Mouse (Mus musculus) heart, embryonic 13.5 days (tissue): ENCODE data around the gene Gm5244. TPM values are rescaled to one million over a fixed set of nuclear protein-coding genes. Genes with fewer than 3 reads are reported as not detected.

Source experiments
- polyA plus RNA-seq: library from polyadenylated mRNA; unstranded; fragments of >200 nt; fragmentation: Nextera tagmentation; extraction: Ambion mirVana; gene quantifications from 2 replicates; pipeline ENCODE4 v1.2.1, GENCODE M21; 2015

Gm5244 gene
- polyA plus RNA-seq, 1 experiment from 2014 or later: not detected

Other genes with a start within 250 kb of the Gm5244 start
- gene Gm4952, start 246.7 kb upstream of the Gm5244 start, polyA plus RNA-seq: 0.10 and 0.12 TPM in 2 replicates
- gene Glyat, start 213.4 kb upstream of the Gm5244 start, polyA plus RNA-seq: 0.05 TPM in 1 of 2 replicates, not detected in the other
- not detected in 2 replicates for gene Olfr1442, start 176.2 kb upstream of the Gm5244 start, polyA plus RNA-seq
- gene Olfr1443, start 168.6 kb upstream of the Gm5244 start, polyA plus RNA-seq: not detected in 2 replicates
- not detected in 2 replicates for gene Keg1, start 150.9 kb upstream of the Gm5244 start, polyA plus RNA-seq
- 0.78 and 0.82 TPM in 2 replicates for gene Cntf, start 81.0 kb upstream of the Gm5244 start, polyA plus RNA-seq
- 10.0 and 10.4 TPM in 2 replicates for gene Zfp91, start 50.6 kb upstream of the Gm5244 start, polyA plus RNA-seq
- gene Lpxn, start 50.5 kb upstream of the Gm5244 start, polyA plus RNA-seq: 1.2 TPM in 2 replicates
- not detected in 2 replicates for gene Olfr1444, start 10.6 kb downstream of the Gm5244 start, polyA plus RNA-seq
- gene Olfr1445, start 37.2 kb downstream of the Gm5244 start, polyA plus RNA-seq: not detected in 2 replicates
- gene Olfr1446, start 46.8 kb downstream of the Gm5244 start, polyA plus RNA-seq: not detected in 2 replicates
- gene Olfr1447, start 57.1 kb downstream of the Gm5244 start, polyA plus RNA-seq: not detected in 2 replicates
- not detected in 2 replicates for gene Olfr1448, start 77.7 kb downstream of the Gm5244 start, polyA plus RNA-seq
- not detected in 2 replicates for gene Olfr1449, start 84.2 kb downstream of the Gm5244 start, polyA plus RNA-seq
- gene Olfr1450, start 103.6 kb downstream of the Gm5244 start, polyA plus RNA-seq: not detected in 2 replicates
- gene Olfr1451, start 148.3 kb downstream of the Gm5244 start, polyA plus RNA-seq: not detected in 2 replicates
- not detected in 2 replicates for gene Olfr1453, start 181.6 kb downstream of the Gm5244 start, polyA plus RNA-seq
- not detected in 2 replicates for gene Olfr1454, start 213.9 kb downstream of the Gm5244 start, polyA plus RNA-seq